Mouse (Mus musculus) C2C12 (cell line): ENCODE measurements around the gene Ppp1r17. TPM values are rescaled to one million over a fixed set of nuclear protein-coding genes. Genes with fewer than 3 reads are reported as not detected.

ENCODE experiments used
- H3K27me3 ChIP-seq: one replicate; pipeline ENCODE4 v1.6.1; 2011; ENCODE audit not compliant: control insufficient read depth, insufficient read depth, insufficient read length
- H3K36me3 ChIP-seq: one replicate; pipeline ENCODE4 v1.6.1; 2011; ENCODE audit not compliant: control insufficient read depth, insufficient read depth
- H3K4me3 ChIP-seq: one replicate; pipeline ENCODE4 v1.5.1; 2011; ENCODE audit warnings: mild to moderate bottlenecking, control low read depth; ENCODE audit not compliant: poor library complexity, insufficient read depth, severe bottlenecking
- H3K79me2 ChIP-seq: one replicate; pipeline ENCODE4 v1.6.1; 2011; ENCODE audit not compliant: control insufficient read depth, insufficient read depth
- H3K79me3 ChIP-seq: one replicate; pipeline ENCODE4 v1.6.1; 2011; ENCODE audit warnings: low read depth, control low read depth
- H3ac ChIP-seq: one replicate; pipeline ENCODE3; 2011; ENCODE audit warnings: low read depth; ENCODE audit not compliant: control insufficient read depth, insufficient read length
- CEBPB ChIP-seq: IDR thresholded peaks from one replicate; pipeline ENCODE4 v1.6.1; 2011; ENCODE audit warnings: low read depth, mild to moderate bottlenecking, control low read depth, moderate library complexity
- CTCF ChIP-seq: IDR thresholded peaks from one replicate; pipeline ENCODE4 v1.5.1; 2011; ENCODE audit not compliant: control insufficient read depth, insufficient read depth, insufficient read length
- FOSL1 ChIP-seq: IDR thresholded peaks from one replicate; pipeline ENCODE4 v1.8.0; 2011; ENCODE audit warnings: mild to moderate bottlenecking, low read length; ENCODE audit not compliant: poor library complexity, insufficient read depth, severe bottlenecking
- MAX ChIP-seq: IDR thresholded peaks from one replicate; pipeline ENCODE4 v1.6.1; 2011; ENCODE audit warnings: mild to moderate bottlenecking, control low read depth
- MYOD1 ChIP-seq: IDR thresholded peaks from one replicate; pipeline ENCODE4 v1.6.1; 2011; ENCODE audit warnings: low read depth; ENCODE audit not compliant: control insufficient read depth, insufficient read length
- MYOG ChIP-seq: IDR thresholded peaks from one replicate; pipeline ENCODE4 v1.6.1; 2011; ENCODE audit not compliant: control insufficient read depth, insufficient read length; ENCODE audit errors: extremely low read depth
- USF1 ChIP-seq: IDR thresholded peaks from one replicate; pipeline ENCODE4 v1.6.1; 2011; ENCODE audit warnings: low read depth, mild to moderate bottlenecking, control low read depth, moderate library complexity
- polyA plus RNA-seq: library from polyadenylated mRNA; unstranded; fragments of >200 nt; fragmentation: generic; extraction: Trizol; gene quantifications from one replicate; pipeline ENCODE4 v1.2.1, GENCODE M21; 2012; ENCODE audit warnings: missing spikeins

Ppp1r17 gene
- polyA plus RNA-seq, 1 experiment = not detected

DNA sequence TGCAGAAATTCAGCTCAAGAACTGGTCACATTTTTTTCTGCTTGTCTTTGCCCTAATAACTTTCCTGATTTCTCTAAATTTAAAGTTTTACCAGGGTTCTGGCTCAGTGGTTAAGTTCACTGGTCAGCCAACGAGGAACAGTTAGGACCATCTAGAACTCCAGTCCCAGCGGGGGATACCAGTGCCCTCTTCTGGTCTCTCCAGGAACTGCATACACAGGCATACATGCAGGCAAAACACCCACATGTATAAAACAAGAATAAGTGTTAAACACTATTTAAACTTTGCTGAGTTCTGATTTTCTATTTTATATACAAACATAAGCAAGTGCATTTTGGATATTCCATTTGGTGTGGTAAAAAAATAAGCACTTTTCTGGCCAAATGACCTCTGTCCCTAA, 8.2 kb downstream of the Ppp1r17 start:
- TF ChIP-seq FOSL1 = no peak
- TF ChIP-seq MAX = no peak
- TF ChIP-seq USF1 = no peak
- TF ChIP-seq MYOG = no peak
- no peak for TF ChIP-seq CTCF
- no peak for TF ChIP-seq CEBPB
- TF ChIP-seq MYOD1 = no peak
- no peak overlapping the region for H3ac ChIP-seq
- no peaks in the 10 kb centered on the region for H3K79me3 ChIP-seq
- no peaks in the 10 kb centered on the region for H3K79me2 ChIP-seq
- no peaks in the 10 kb centered on the region for H3K36me3 ChIP-seq
- H3K27me3 ChIP-seq = no peaks in the 10 kb centered on the region
- no peak overlapping the region for H3K4me3 ChIP-seq

DNA sequence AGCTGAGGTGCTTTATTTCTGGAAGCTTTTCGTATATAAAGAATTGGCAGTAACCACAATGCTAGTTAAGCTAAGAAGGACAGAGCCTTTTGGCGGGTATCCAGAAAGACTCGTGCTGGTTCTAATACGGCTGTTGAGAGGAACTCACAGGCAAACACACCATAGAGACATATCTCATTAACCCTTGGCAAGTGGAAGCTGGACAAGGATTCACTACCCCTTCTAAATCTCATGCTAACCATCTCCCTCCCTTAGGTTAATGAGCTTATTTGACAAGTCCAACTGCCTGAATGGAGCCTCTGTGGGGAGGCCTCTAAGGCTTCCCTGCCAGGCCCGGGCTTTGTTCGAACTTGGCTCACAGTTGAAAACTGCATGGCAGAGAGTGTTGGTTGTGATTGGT, 10.0 kb downstream of the Ppp1r17 start:
- no peaks in the 10 kb centered on the region for H3K36me3 ChIP-seq

DNA sequence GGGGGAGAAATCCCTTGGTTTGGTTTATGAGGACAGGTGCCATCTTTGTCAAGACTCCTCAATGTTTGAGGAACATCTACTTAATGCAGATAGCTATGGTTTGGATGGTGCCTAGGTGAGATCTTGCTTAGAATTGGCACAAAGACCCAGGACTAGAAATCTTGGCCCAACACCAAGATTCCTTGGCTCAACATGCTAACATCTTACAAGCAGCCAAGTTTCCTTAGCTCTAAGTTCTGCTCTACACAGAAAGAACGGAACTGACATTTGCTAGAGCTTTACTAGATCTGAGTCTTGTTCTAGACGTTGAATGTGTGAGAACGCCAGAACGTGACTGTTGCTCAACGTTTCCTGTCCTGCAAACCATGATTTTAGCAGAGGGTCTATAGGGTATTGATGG, 10.7 kb downstream of the Ppp1r17 start:
- Histone ChIP-seq H3K79me3 (no peaks in the 10 kb centered on the region), H3K27me3 (no peaks in the 10 kb centered on the region), H3K4me3 (no peak overlapping the region), H3K79me2 (no peaks in the 10 kb centered on the region), H3ac (no peak overlapping the region), H3K36me3 (no peaks in the 10 kb centered on the region)
- TF ChIP-seq FOSL1 = no peak

More for the DNA sequence above, 10.0 kb downstream of the Ppp1r17 start:
- TF ChIP-seq MYOG = no peak
- TF ChIP-seq MYOD1 = no peak
- no peak for TF ChIP-seq CEBPB
- no peak for TF ChIP-seq MAX
- TF ChIP-seq USF1 = no peak
- TF ChIP-seq FOSL1 = no peak
- no peak for TF ChIP-seq CTCF
- Histone ChIP-seq H3K79me3 (no peaks in the 10 kb centered on the region), H3K79me2 (no peaks in the 10 kb centered on the region), H3K4me3 (no peak overlapping the region), H3K27me3 (no peaks in the 10 kb centered on the region), H3ac (no peak overlapping the region)

DNA sequence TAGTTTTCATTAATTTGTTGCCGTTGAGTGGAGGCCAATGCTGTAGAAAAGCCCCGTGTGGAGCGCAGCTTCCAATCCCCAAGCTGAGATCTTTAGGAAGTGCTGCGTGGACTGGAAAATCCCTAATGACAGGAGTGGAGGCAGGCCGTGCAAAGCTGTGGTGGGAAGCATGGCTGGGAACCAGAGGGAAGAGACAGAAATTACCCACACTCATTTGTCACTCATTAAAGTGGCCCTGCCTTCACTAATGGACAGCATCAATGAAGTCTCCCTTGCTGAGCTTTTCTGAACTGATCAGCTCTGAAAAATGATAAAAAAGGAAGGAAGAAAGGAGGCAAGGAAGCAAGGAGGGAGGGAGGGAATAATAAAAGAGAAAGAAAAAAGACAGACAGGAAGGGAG, 12.7 kb downstream of the Ppp1r17 start:
- H3K79me3 ChIP-seq = no peaks in the 10 kb centered on the region
- no peak overlapping the region for H3K4me3 ChIP-seq
- no peak overlapping the region for H3ac ChIP-seq
- TF ChIP-seq CTCF (no peak), USF1 (no peak), MYOD1 (no peak), MYOG (no peak), CEBPB (no peak), FOSL1 (no peak), MAX (no peak)
- H3K27me3 ChIP-seq = no peaks in the 10 kb centered on the region
- no peaks in the 10 kb centered on the region for H3K79me2 ChIP-seq
- H3K36me3 ChIP-seq = no peaks in the 10 kb centered on the region

DNA sequence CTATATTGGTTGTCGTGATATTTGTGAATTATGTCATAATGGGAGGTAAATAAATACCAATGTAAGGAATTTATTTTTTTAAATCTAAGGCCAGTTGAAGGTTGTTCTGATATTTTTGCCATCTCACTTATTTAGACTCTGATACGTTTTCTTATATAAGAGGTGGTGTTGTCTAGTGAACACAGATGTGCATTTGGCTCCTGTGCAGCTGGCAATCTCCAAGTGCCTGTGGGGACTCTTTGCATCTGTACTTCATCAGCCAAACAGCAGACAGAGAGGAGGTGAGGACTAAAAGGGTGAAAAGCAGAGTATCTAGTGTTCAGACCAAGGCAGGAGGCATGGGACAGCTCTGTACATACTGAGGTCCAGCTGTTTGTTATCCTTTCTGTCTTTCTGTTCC, 14.9 kb downstream of the Ppp1r17 start:
- TF ChIP-seq MYOG (no peak), MAX (no peak), CTCF (no peak), USF1 (no peak), MYOD1 (no peak), FOSL1 (no peak), CEBPB (no peak)
- no peak overlapping the region for H3K4me3 ChIP-seq
- no peaks in the 10 kb centered on the region for H3K36me3 ChIP-seq
- H3K79me3 ChIP-seq = no peaks in the 10 kb centered on the region
- H3K79me2 ChIP-seq = no peaks in the 10 kb centered on the region
- H3ac ChIP-seq = no peak overlapping the region
- no peaks in the 10 kb centered on the region for H3K27me3 ChIP-seq

DNA sequence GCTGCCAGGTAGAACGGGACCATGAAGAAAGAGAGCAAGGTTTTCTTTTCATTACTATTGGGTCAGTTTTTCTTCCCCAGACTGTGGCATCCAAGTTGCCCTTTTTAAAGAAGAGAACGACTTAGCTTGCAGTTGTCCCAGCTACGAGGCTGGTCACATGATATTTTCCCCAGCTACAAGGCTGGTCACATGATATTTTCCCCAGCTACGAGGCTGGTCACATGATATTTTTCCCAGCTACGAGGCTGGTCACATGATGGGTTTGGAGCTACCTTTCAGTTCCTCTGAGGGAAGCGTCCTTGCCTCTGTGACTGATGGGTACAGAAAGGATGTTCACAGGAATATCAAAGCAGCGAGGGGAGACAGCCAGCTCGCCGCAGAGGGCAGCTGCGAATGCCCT, 17.8 kb downstream of the Ppp1r17 start:
- Histone ChIP-seq H3K79me3 (no peaks in the 10 kb centered on the region), H3K4me3 (no peak overlapping the region), H3K36me3 (no peaks in the 10 kb centered on the region), H3ac (no peak overlapping the region), H3K79me2 (no peaks in the 10 kb centered on the region), H3K27me3 (no peaks in the 10 kb centered on the region)
- TF ChIP-seq USF1 (peak; percentile 59), CTCF (no peak)
